Mouse (Mus musculus) liver, embryonic 13.5 days (tissue): ENCODE measurements around the gene Sec24d. TPM values are rescaled to one million over a fixed set of nuclear protein-coding genes. Genes with fewer than 3 reads are reported as not detected.

ENCODE experiments used
- ATAC-seq: fragments of 200-750 bp; cut with Nextera tagmentation; 2 replicates; pipeline ENCODE4 v1.8.0; 2017; ENCODE audit warnings: low read depth, mild to moderate bottlenecking, moderate number of reproducible peaks, moderate library complexity
- DNase-seq: peaks from one replicate; pipeline ENCODE4 v3.0.0; 2022
- H3K27ac ChIP-seq: fragments of 300-500 bp; sonication (generic); 2 replicates; pipeline ENCODE4 v1.5.1; 2015; ENCODE audit warnings: moderate library complexity, mild to moderate bottlenecking, inconsistent platforms
- H3K27me3 ChIP-seq: fragments of 300-500 bp; sonication (generic); 2 replicates; pipeline ENCODE4 v1.6.1; 2015; ENCODE audit warnings: mild to moderate bottlenecking, inconsistent platforms
- H3K36me3 ChIP-seq: fragments of 300-500 bp; sonication (generic); 2 replicates; pipeline ENCODE4 v1.6.1; 2015; ENCODE audit warnings: mild to moderate bottlenecking, inconsistent platforms
- H3K4me1 ChIP-seq: fragments of 300-500 bp; sonication (generic); replicated peaks from 2 replicates; pipeline ENCODE4 v1.6.1; 2015; ENCODE audit warnings: inconsistent platforms
- H3K4me2 ChIP-seq: fragments of 300-500 bp; sonication (generic); 2 replicates; pipeline ENCODE4 v1.6.1; 2015; ENCODE audit warnings: inconsistent platforms, mild to moderate bottlenecking, moderate library complexity
- H3K4me3 ChIP-seq: fragments of 300-500 bp; sonication (generic); replicated peaks from 2 replicates; pipeline ENCODE4 v1.5.1; 2015; ENCODE audit warnings: mild to moderate bottlenecking, inconsistent platforms
- H3K9ac ChIP-seq: fragments of 300-500 bp; sonication (generic); 2 replicates; pipeline ENCODE4 v1.6.1; 2015; ENCODE audit warnings: mild to moderate bottlenecking, inconsistent platforms
- H3K9me3 ChIP-seq: fragments of 300-500 bp; sonication (generic); replicated peaks from 2 replicates; pipeline ENCODE4 v1.6.1; 2016; ENCODE audit warnings: inconsistent platforms
- WGBS: fragments of 180-500 bp; shearing (Covaris S2); methylation state at CpG from one replicate; pipeline ENCODE4 v1.1.7; 2015; ENCODE audit not compliant: insufficient replicate concordance; 5-methylcytosine and 5-hydroxymethylcytosine counted together
- polyA plus RNA-seq: library from polyadenylated mRNA; unstranded; fragments of >200 nt; fragmentation: Nextera tagmentation; extraction: Ambion mirVana; gene quantifications from 2 replicates; pipeline ENCODE4 v1.2.1, GENCODE M21; 2015

The Sec24d gene
- polyA plus RNA-seq, 1 experiment from 2014 or later = 14.1 TPM

DNA sequence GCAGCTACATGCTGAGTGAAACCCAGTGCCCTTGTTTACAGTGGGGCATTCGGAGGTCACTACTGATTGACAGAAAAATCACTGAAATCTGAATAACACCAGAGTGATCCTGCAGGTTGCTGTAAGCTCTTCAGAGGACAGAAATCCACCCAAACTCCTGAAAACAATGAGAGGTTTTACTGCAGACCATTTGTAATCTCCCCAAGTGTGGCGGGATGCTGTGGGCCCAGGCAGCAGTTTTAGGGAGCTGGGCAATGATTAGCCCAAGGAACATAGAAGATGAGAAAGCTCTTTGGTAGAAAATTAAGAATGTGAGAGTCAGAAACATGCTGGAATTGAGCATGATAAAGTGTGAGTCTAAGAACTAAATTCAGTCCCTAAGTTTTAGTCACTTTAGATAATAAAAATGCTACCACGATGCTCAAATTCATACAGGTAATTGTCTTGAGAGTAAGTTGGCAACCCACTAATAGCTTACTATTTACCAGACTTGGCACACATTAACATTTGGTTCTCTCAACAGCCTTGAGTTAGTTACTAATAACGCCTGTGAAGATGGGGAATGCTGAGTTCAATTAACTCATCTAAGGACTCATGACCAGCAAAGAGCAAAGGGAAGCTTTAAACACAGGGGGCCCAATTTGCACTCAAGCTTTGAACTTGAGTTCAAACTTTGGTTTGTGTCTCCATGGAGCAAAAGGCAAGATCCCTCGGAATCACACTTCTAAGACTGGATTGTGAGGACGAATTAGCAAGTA lies 144.7 kb downstream of the Sec24d start:
- no peak overlapping the region for H3K27ac ChIP-seq
- H3K9ac ChIP-seq = no peak overlapping the region
- no peak overlapping the region for H3K4me3 ChIP-seq
- ATAC-seq (no peak), DNase-seq (no peak)
- H3K4me2 ChIP-seq = no peak overlapping the region
- H3K4me1 ChIP-seq = no peaks in the 10 kb centered on the region
- H3K27me3 ChIP-seq = no peaks in the 10 kb centered on the region
- no peaks in the 10 kb centered on the region for H3K9me3 ChIP-seq
- no peaks in the 10 kb centered on the region for H3K36me3 ChIP-seq
- WGBS = 62% methylated on average over 6 of the region's 6 CpGs

DNA sequence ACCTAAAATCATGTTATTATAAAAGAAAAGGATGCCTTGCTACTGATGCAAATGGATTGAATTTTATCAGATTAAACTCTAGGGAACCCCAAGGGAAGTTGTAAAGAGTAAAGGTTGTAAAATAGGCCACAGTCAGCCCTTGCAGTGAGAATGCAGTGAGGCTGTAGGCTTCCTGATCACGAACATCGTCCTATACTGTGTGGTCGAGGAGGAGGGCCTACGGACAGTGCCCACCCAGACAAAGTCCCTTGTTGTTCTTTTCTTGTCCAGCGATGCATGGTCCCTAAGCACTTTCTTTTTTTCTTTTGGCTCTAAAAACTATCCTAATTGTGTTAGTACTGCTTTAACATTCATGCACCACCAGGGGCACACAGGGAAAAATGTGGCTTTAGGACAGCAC lies 145.9 kb downstream of the Sec24d start:
- 63% methylated on average over 5 of the region's 5 CpGs for WGBS
- H3K27me3 ChIP-seq = no peaks in the 10 kb centered on the region
- ATAC-seq = no peak

More for the DNA sequence above, 145.9 kb downstream of the Sec24d start:
- Histone ChIP-seq H3K9me3 (no peaks in the 10 kb centered on the region), H3K27ac (no peak overlapping the region), H3K4me3 (no peak overlapping the region), H3K4me1 (no peaks in the 10 kb centered on the region), H3K36me3 (no peaks in the 10 kb centered on the region), H3K9ac (no peak overlapping the region), H3K4me2 (no peak overlapping the region)
- no peak for DNase-seq

Other genes starting within 250 kb of the Sec24d start
- 0.45 and 0.61 TPM in 2 replicates for gene Myoz2, start 232.4 kb upstream of the Sec24d start, polyA plus RNA-seq
- 0.21 and 0.41 TPM in 2 replicates for gene Synpo2, start 31.3 kb upstream of the Sec24d start, polyA plus RNA-seq
- gene Mettl14, start 118.7 kb downstream of the Sec24d start, polyA plus RNA-seq = 9.4 and 11.7 TPM in 2 replicates
- gene Prss12, start 179.5 kb downstream of the Sec24d start, polyA plus RNA-seq = 0.35 and 0.39 TPM in 2 replicates